Mouse (Mus musculus) ES-E14 (cell line): ENCODE data around the gene Kcnd3.

Source experiments
- CHD2 ChIP-seq: IDR thresholded peaks from 2 replicates; pipeline ENCODE4 v1.6.1; 2014; ENCODE audit warnings: mild to moderate bottlenecking, low read depth, low read length, inconsistent platforms
- HCFC1 ChIP-seq: IDR thresholded peaks from 2 replicates; pipeline ENCODE4 v1.6.1; 2012; ENCODE audit warnings: low read length, inconsistent platforms, borderline replicate concordance; ENCODE audit not compliant: insufficient read depth
- MAFK ChIP-seq: IDR thresholded peaks from 2 replicates; pipeline ENCODE4 v1.6.1; 2014; ENCODE audit warnings: mild to moderate bottlenecking, low read depth, low read length, inconsistent platforms; ENCODE audit not compliant: insufficient read depth
- ZNF384 ChIP-seq: IDR thresholded peaks from 2 replicates; pipeline ENCODE4 v1.6.1; 2012; ENCODE audit warnings: low read depth, low read length, inconsistent platforms

GRCm38 (mm10) chr3:105711741-105712140 lies 259.6 kb downstream of the Kcnd3 start:
- TF ChIP-seq HCFC1 (no peak), CHD2 (no peak), MAFK (no peak), ZNF384 (no peak)
